Mouse (Mus musculus) heart, adult 9 months (tissue): ENCODE data around the gene Pde5a.

ENCODE experiments used
- DNase-seq, 2 experiments: peaks; one replicate each; pipeline ENCODE4 v3.0.0; 2022; ENCODE audit warnings: low spot score in 2 of 2

Pde5a gene

GRCm38 (mm10) chr3:122763768-122764167 lies 35.0 kb downstream of the Pde5a start:
- DNase-seq: no peak

- DNase-seq: no peak
Observed at GRCm38 (mm10) chr3:122766930-122767329, 38.2 kb downstream of the Pde5a start.

- DNase-seq: no peak
Observed at GRCm38 (mm10) chr3:122767841-122768240, 39.1 kb downstream of the Pde5a start.

GRCm38 (mm10) chr3:122781417-122781816 lies 52.7 kb downstream of the Pde5a start:
- DNase-seq: no peak

- no peak for DNase-seq
Observed at GRCm38 (mm10) chr3:122784245-122784644, 55.5 kb downstream of the Pde5a start.

GRCm38 (mm10) chr3:122788314-122788713 lies 59.6 kb downstream of the Pde5a start:
- DNase-seq: no peak

- DNase-seq: no peak
Observed at GRCm38 (mm10) chr3:122789544-122789943, 60.8 kb downstream of the Pde5a start.

GRCm38 (mm10) chr3:122800050-122800449 lies 71.3 kb downstream of the Pde5a start:
- DNase-seq: no peak

- no peak for DNase-seq
Observed at GRCm38 (mm10) chr3:122800553-122801435, 72.0 kb downstream of the Pde5a start.

- no peak for DNase-seq
Observed at GRCm38 (mm10) chr3:122801436-122802221, 72.9 kb downstream of the Pde5a start.

GRCm38 (mm10) chr3:122807313-122807712 lies 78.6 kb downstream of the Pde5a start:
- no peak for DNase-seq

- DNase-seq: no peak
Observed at GRCm38 (mm10) chr3:122810090-122810863, 81.5 kb downstream of the Pde5a start.

- no peak for DNase-seq
Observed at GRCm38 (mm10) chr3:122810986-122811385, 82.2 kb downstream of the Pde5a start.

- DNase-seq: peak; percentile 19 to 22
Observed at GRCm38 (mm10) chr3:122814531-122814930, 85.8 kb downstream of the Pde5a start.

GRCm38 (mm10) chr3:122818282-122818681 lies 89.5 kb downstream of the Pde5a start:
- DNase-seq: peak; percentile 20 to 26

- no peak for DNase-seq
Observed at GRCm38 (mm10) chr3:122820700-122821099, 92.0 kb downstream of the Pde5a start.

GRCm38 (mm10) chr3:122828270-122829058 lies 99.7 kb downstream of the Pde5a start:
- no peak for DNase-seq

GRCm38 (mm10) chr3:122834519-122834918 lies 105.8 kb downstream of the Pde5a start:
- DNase-seq: no peak

GRCm38 (mm10) chr3:122835097-122835850 lies 106.5 kb downstream of the Pde5a start:
- no peak for DNase-seq

- no peak for DNase-seq
Observed at GRCm38 (mm10) chr3:122837639-122838038, 108.9 kb downstream of the Pde5a start.
